Mouse (Mus musculus) ES-E14 (cell line): ENCODE results near the gene Zdhhc7.

Experiments used
- CHD2 ChIP-seq: IDR thresholded peaks from 2 replicates; pipeline ENCODE4 v1.6.1; 2014; ENCODE audit warnings: mild to moderate bottlenecking, low read depth, low read length, inconsistent platforms
- HCFC1 ChIP-seq: IDR thresholded peaks from 2 replicates; pipeline ENCODE4 v1.6.1; 2012; ENCODE audit warnings: low read length, inconsistent platforms, borderline replicate concordance; ENCODE audit not compliant: insufficient read depth
- MAFK ChIP-seq: IDR thresholded peaks from 2 replicates; pipeline ENCODE4 v1.6.1; 2014; ENCODE audit warnings: mild to moderate bottlenecking, low read depth, low read length, inconsistent platforms; ENCODE audit not compliant: insufficient read depth
- ZC3H11A ChIP-seq: IDR thresholded peaks from 2 replicates; pipeline ENCODE4 v1.6.1; 2012; ENCODE audit warnings: low read depth, mild to moderate bottlenecking, inconsistent platforms, low read length, borderline replicate concordance
- ZNF384 ChIP-seq: IDR thresholded peaks from 2 replicates; pipeline ENCODE4 v1.6.1; 2012; ENCODE audit warnings: low read depth, low read length, inconsistent platforms

DNA sequence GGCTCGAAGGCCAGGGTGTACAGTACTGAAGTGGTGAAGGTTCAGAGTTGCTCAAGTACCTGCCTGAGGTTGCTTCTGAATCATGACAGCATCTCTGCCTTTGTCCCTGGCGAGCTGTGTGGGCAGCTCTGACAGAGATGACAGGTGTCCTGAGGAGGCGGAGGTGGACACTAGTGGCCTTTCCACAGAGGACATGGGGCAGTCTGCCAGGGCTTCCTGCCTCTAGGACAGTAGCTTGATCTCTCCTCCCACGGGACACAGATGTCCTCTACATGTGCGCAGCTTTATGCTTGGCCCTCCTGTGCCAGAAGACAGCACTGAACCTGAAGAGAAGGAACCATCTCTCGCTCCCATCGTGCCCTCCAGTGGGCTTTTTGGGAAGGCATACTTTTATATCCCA lies 31.9 kb upstream of the Zdhhc7 start:
- TF ChIP-seq ZNF384, result no peak
- no peak for TF ChIP-seq MAFK
- TF ChIP-seq CHD2, result no peak
- TF ChIP-seq HCFC1, result no peak
- no peak for TF ChIP-seq ZC3H11A
